Mouse (Mus musculus): ENCODE results near the gene Agfg2. TPM values are rescaled to one million over a fixed set of nuclear protein-coding genes. Genes with fewer than 3 reads are reported as not detected.
A peak's percentile ranks its signal among the peaks of the same experiment; 100 is the strongest.

Gene Agfg2
- polyA plus RNA-seq, 1 experiment from 2014 or later = 10.4 TPM

GRCm38 (mm10) chr5:137610548-137611244 lies 73.8 kb downstream of the Agfg2 start:
- no peak overlapping the region; the same call in 1 of the 2 replicates for H3K27ac ChIP-seq (ENCODE audit: low read depth, low read length)
- H3K4me1 ChIP-seq (ENCODE audit: control insufficient read depth, insufficient read depth, low read length) = no peaks in the 10 kb centered on the region
- DNase-seq (ENCODE audit: low spot score) = no peak
- no peak overlapping the region; the same call in 1 of the 2 replicates for H3K4me2 ChIP-seq (ENCODE audit: low read length)
- no peak for ATAC-seq
- 0 out of 2 replicates have a peak, but pooled peaks cover 3% of the 10 kb centered on the region for H3K27me3 ChIP-seq (replicated peaks; ENCODE audit: control insufficient read depth, insufficient read depth, low read length)
- H3K36me3 ChIP-seq (ENCODE audit: control insufficient read depth, insufficient read depth, low read length) = no peaks in the 10 kb centered on the region
- H3K4me3 ChIP-seq (ENCODE audit: low read depth, low read length) = no peak overlapping the region
- H3K9me3 ChIP-seq (replicated peaks; ENCODE audit: control insufficient read depth, low read length) = no peaks in the 10 kb centered on the region
- no peak overlapping the region for H3K9ac ChIP-seq (ENCODE audit: low read length)
- WGBS = 13% methylated on average over 12 of the region's 12 CpGs

DNA sequence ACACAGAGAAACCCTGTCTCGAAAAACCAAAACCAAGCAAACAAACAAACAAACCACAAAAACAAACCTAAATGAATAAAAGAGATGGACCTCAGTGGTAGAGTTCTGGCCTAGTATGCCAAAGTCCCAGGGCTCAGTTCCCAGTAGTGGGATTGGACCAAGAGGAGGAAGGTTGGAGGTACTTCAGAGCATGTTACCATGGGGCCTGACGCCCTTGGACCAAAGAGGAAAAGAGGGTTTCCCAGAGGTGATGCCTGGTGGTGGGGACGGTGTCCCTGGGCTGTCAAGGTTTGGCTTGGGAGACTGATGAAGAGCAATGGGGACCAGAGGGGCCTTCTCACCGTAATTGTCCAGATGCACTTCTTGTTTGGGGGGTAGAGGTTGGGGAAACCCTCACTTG lies 74.5 kb downstream of the Agfg2 start:
- Histone ChIP-seq H3K27me3 (replicated peaks; ENCODE audit: control insufficient read depth, insufficient read depth, low read length) (0 out of 2 replicates have a peak, but pooled peaks cover 3% of the 10 kb centered on the region), H3K4me3 (ENCODE audit: low read depth, low read length) (no peak overlapping the region), H3K4me1 (ENCODE audit: control insufficient read depth, insufficient read depth, low read length) (no peaks in the 10 kb centered on the region), H3K9me3 (replicated peaks; ENCODE audit: control insufficient read depth, low read length) (no peaks in the 10 kb centered on the region), H3K27ac (ENCODE audit: low read depth, low read length) (no peak overlapping the region), H3K36me3 (ENCODE audit: control insufficient read depth, insufficient read depth, low read length) (no peaks in the 10 kb centered on the region), H3K4me2 (ENCODE audit: low read length) (no peak overlapping the region; the same call in 1 of the 2 replicates), H3K9ac (ENCODE audit: low read length) (no peak overlapping the region)
- ATAC-seq = no peak
- WGBS = 77% methylated on average over 4 of the region's 4 CpGs
- DNase-seq (ENCODE audit: low spot score) = no peak

DNA sequence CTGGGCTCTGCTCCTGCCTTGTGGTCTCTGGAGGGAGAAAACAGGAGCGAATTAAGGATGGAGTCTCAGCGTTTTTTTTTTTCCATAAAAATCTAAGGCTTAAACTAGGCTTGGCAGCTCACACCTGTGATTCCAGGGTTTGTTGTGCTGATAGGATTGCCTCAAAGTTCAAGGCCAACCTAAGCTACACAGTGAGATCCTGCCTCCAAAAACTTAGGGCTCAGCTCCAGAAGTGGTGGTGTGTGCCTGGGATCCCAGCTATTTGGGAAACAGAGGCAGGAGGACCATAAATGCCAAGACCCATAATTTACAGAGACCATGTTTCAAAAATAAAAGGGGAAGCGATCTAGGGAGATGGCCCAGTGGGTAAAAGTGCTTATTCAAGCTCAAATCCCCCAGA lies 75.2 kb downstream of the Agfg2 start:
- H3K4me3 ChIP-seq (ENCODE audit: low read depth, low read length) = no peak overlapping the region
- no peaks in the 10 kb centered on the region for H3K9me3 ChIP-seq (replicated peaks; ENCODE audit: control insufficient read depth, low read length)
- ATAC-seq (no peak), DNase-seq (ENCODE audit: low spot score) (no peak)
- no peak overlapping the region for H3K4me2 ChIP-seq (ENCODE audit: low read length)
- H3K9ac ChIP-seq (ENCODE audit: low read length) = no peak overlapping the region
- H3K4me1 ChIP-seq (ENCODE audit: control insufficient read depth, insufficient read depth, low read length) = no peaks in the 10 kb centered on the region
- H3K36me3 ChIP-seq (ENCODE audit: control insufficient read depth, insufficient read depth, low read length) = no peaks in the 10 kb centered on the region
- no peak overlapping the region for H3K27ac ChIP-seq (ENCODE audit: low read depth, low read length)
- 0 out of 2 replicates have a peak, but pooled peaks cover 3% of the 10 kb centered on the region for H3K27me3 ChIP-seq (replicated peaks; ENCODE audit: control insufficient read depth, insufficient read depth, low read length)
- 56% methylated on average over 3 of the region's 3 CpGs for WGBS

- 18% methylated on average over 23 of the region's 23 CpGs for WGBS
- DNase-seq (ENCODE audit: low spot score) (no peak), ATAC-seq (no peak)
- Histone ChIP-seq H3K9me3 (replicated peaks; ENCODE audit: control insufficient read depth, low read length) (no peaks in the 10 kb centered on the region), H3K4me2 (ENCODE audit: low read length) (0 out of 2 replicates have a peak overlapping the region, but pooled peaks have one; percentile 4), H3K36me3 (ENCODE audit: control insufficient read depth, insufficient read depth, low read length) (no peaks in the 10 kb centered on the region), H3K4me1 (ENCODE audit: control insufficient read depth, insufficient read depth, low read length) (no peaks in the 10 kb centered on the region), H3K27ac (ENCODE audit: low read depth, low read length) (no peak overlapping the region), H3K9ac (ENCODE audit: low read length) (no peak overlapping the region; the same call in 1 of the 2 replicates), H3K4me3 (ENCODE audit: low read depth, low read length) (no peak overlapping the region), H3K27me3 (replicated peaks; ENCODE audit: control insufficient read depth, insufficient read depth, low read length) (0 out of 2 replicates have a peak, but pooled peaks cover 3% of the 10 kb centered on the region)
These were observed 75.8 kb downstream of the Agfg2 start for GRCm38 (mm10) chr5:137608654-137609190.

DNA sequence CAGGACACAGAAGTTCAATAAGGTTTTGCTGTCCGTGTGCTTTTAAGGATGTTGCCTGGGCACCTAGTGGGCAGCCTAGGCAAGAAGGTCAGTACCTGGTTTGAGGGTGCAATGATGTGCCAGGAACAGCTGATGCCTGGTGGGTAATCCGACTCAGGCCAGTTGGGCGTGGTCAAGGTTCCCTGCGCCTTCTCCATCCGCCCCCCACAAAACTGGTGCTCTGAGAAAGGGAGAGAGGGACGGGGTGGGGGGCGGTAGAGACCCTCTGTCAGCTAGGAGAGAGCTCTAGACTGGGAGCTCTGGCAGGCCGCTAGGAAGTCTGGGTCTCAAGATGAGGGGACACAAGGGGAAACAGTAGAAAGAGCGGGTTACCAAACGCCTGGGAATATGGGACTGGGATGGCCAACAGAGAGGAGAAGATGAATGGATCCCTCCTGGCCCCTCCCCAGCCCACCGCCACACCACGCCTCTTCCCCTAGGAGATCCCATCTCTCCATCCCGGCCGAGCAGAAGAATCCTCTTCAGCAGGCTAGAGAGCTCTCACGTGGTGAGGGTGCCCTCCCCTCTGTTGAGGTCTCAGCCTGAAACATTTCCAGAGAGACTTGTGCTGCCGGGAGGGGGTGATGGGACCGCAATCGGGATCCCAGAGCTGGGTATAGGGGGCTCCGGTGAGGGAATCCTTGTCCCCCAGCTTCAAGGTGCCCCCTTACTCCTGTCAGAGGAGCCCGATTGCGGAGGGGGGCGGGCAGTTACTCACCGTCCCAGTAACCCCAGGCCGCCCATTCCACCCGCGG lies 76.5 kb downstream of the Agfg2 start:
- Histone ChIP-seq H3K4me3 (ENCODE audit: low read depth, low read length) (no peak overlapping the region), H3K4me1 (ENCODE audit: control insufficient read depth, insufficient read depth, low read length) (no peaks in the 10 kb centered on the region; the same call in 1 of the 2 replicates), H3K27ac (ENCODE audit: low read depth, low read length) (no peak overlapping the region), H3K9me3 (replicated peaks; ENCODE audit: control insufficient read depth, low read length) (no peaks in the 10 kb centered on the region), H3K4me2 (ENCODE audit: low read length) (0 out of 2 replicates have a peak overlapping the region, but pooled peaks have one; percentile 4), H3K27me3 (replicated peaks; ENCODE audit: control insufficient read depth, insufficient read depth, low read length) (0 out of 2 replicates have a peak, but pooled peaks cover 3% of the 10 kb centered on the region), H3K9ac (ENCODE audit: low read length) (peak overlapping the region; percentile 4; the same call in 1 of the 2 replicates), H3K36me3 (ENCODE audit: control insufficient read depth, insufficient read depth, low read length) (no peaks in the 10 kb centered on the region)
- ATAC-seq (0 out of 2 replicates have a peak, but pooled peaks have one; percentile 29), DNase-seq (ENCODE audit: low spot score) (no peak)
- 12% methylated on average over 25 of the region's 26 CpGs for WGBS

DNA sequence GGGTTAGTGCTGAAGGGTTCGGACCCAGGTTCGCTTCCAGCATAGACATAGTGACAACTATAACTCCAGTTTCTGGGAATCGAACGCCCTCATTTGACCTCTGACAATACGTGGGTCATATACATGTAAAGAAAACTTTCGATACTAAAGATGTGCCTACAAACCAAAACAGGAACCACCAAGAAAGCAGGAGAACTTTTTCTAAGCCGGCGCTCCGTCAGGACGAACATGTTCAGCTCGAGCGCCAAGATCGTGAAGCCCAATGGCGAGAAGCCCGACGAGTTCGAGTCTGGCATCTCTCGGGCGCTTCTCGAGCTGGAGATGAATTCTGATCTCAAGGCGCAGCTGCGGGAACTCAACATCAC lies 83.2 kb downstream of the Agfg2 start:
- ATAC-seq (no peak), DNase-seq (ENCODE audit: low spot score) (no peak)
- Histone ChIP-seq H3K4me2 (ENCODE audit: low read length) (peak overlapping the region; percentile 95), H3K4me3 (ENCODE audit: low read depth, low read length) (peak overlapping the region; percentile 74), H3K27me3 (replicated peaks; ENCODE audit: control insufficient read depth, insufficient read depth, low read length) (no peaks in the 10 kb centered on the region), H3K4me1 (ENCODE audit: control insufficient read depth, insufficient read depth, low read length) (peaks cover 18% of the 10 kb centered on the region), H3K27ac (ENCODE audit: low read depth, low read length) (no peak overlapping the region), H3K9me3 (replicated peaks; ENCODE audit: control insufficient read depth, low read length) (no peaks in the 10 kb centered on the region), H3K9ac (ENCODE audit: low read length) (peak overlapping the region; percentile 86; the same call in 1 of the 2 replicates), H3K36me3 (ENCODE audit: control insufficient read depth, insufficient read depth, low read length) (no peaks in the 10 kb centered on the region)
- under 1% methylated on average over 22 of the region's 22 CpGs for WGBS

DNA sequence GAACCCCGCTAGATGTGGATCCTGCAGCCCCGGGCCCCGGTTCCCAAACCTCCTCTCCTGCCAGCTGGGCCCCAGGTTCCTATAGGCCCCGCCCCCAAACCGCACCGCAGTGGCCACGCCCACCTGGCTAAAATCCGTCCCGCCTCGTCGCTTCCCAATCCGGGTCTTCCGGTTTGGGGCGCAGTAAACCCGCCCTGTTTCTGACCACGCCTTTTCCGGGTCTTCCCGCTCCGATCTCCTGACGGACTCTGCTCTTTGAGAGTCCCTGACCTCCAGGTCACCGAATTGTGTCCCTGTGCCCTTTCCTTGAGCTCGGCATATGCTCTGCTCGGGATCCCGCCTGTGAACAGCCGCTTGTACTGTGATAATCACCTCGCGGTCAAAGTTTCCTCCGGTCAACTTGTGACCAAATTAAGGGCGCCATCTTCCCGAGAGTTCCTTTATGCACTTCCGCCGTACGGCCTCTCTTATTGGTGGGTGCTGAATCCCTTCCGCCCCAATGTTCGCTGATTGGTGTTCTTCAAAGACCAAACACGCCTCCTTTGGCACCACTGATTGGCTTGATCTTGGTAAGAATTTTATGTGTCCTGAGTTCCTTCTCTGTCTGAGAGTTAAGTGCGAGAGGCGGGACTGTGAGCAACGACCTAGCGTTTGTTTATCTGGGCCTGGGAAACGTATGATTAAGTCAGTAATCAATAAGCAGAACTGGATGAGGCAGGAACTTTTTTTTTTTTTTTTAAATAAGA lies 83.7 kb downstream of the Agfg2 start, which contains the start of gene Mospd3:
TSS of gene Mospd3 (minus strand) at position 440 of the 746 bp plus-strand sequence.
- DNase-seq (ENCODE audit: low spot score) (peak; percentile 99), ATAC-seq (peak; percentile 97)
- under 1% methylated on average over 41 of the region's 41 CpGs for WGBS
- peak within 1 kb of the TSS; percentile 86 for H3K9ac ChIP-seq (ENCODE audit: low read length)
- H3K9me3 ChIP-seq (replicated peaks; ENCODE audit: control insufficient read depth, low read length) = no peaks in the 10 kb centered on the region
- H3K27ac ChIP-seq (ENCODE audit: low read depth, low read length) = peak within 1 kb of the TSS; percentile 78
- peaks cover 18% of the 10 kb centered on the region for H3K4me1 ChIP-seq (ENCODE audit: control insufficient read depth, insufficient read depth, low read length)
- no peaks in the 10 kb centered on the region for H3K27me3 ChIP-seq (replicated peaks; ENCODE audit: control insufficient read depth, insufficient read depth, low read length)
- H3K4me3 ChIP-seq (ENCODE audit: low read depth, low read length) = peak within 1 kb of the TSS; percentile 74
- H3K36me3 ChIP-seq (ENCODE audit: control insufficient read depth, insufficient read depth, low read length) = no peaks in the 10 kb centered on the region
- peak within 1 kb of the TSS; percentile 95 for H3K4me2 ChIP-seq (ENCODE audit: low read length)

Measured in forebrain, embryonic 14.5 days (tissue).